Mouse (Mus musculus) embryo, embryonic 11.5 days (tissue): ENCODE measurements at regions not wholly inside any gene's neighbourhood (a gene's known extent, or its start where the extent isn't known, plus 50 kb on each side); places are given as distances from the start of the nearest gene placed in this dataset.

Source experiments
- DNase-seq: peaks from one replicate; pipeline ENCODE4 v3.0.0-alpha.2; 2012; ENCODE audit warnings: low read depth, low spot score

DNA sequence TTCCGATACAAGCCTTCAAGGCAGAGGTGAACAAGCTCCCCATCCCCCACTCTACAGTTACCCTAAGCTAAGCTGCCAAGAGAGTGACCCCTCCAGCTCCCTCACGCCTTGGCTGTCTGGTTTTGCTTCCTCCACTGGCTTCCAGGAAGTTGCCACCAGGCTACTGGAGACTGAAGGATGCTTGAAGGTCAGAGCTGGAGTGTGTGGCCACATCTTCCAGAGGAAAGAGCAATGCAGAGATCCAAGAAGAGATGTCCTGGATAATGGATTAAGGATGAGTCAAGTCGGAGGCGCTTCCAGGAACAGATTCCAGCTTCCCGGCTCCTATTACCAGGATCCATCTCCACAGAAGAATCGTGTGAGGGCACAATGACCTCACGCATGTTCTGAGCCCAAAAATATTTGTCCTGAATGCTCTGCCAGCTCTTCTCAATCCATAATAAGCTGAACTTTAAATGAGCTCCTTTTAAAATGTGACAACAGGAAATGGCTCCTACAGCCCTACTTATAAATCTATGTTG, 318.5 kb downstream of the Qk start:
- no peak for DNase-seq

DNA sequence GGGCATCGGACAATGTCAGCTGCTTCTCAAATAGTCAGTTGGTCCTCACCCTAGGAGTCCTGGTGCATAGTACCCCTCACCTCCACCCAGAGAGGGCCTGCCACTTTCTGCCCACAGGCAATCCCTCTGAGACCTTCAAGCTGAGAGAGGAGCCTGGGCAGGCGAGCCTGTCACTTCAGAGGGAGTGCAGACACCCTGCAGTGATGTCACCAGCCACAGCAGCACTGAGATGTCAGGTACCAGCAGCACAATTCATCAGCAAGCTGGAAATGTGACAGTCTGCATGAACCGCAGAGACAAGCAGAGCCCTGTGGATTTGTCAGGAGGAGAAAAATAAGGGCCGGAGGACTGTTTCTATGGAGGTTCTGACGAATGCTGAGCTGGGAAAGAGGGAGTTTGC, 324.3 kb downstream of the Qk start:
- no peak for DNase-seq

DNA sequence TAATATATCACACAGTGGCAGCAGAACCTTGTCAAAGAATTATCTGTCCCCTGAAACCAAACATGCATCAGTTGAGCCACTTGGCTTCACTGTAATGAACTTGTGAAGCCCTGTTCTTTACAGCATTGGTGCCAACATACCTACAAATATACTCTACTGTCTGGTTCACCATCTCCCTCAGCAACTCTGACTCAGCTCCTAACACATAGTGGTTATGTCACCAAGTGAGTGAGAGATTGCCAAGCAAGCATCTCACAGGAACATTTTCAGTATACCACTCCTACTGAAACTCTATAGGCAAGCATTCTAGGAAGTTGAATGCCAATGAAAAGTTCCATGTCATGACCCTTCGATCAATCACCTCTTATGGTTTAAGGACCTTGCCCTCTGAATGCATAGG, 321.2 kb upstream of the Pabpc6 start:
- no peak for DNase-seq

GRCm38 (mm10) chr17:9981273-9981672, 311.8 kb upstream of the Pabpc6 start:
- no peak for DNase-seq

GRCm38 (mm10) chr17:9976866-9977421, 307.4 kb upstream of the Pabpc6 start:
- no peak for DNase-seq

GRCm38 (mm10) chr17:9975995-9976394, 306.5 kb upstream of the Pabpc6 start:
- DNase-seq: no peak

- no peak for DNase-seq
Observed at GRCm38 (mm10) chr17:9975153-9975552, 305.6 kb upstream of the Pabpc6 start.

GRCm38 (mm10) chr17:9967988-9968387, 298.5 kb upstream of the Pabpc6 start:
- no peak for DNase-seq

DNA sequence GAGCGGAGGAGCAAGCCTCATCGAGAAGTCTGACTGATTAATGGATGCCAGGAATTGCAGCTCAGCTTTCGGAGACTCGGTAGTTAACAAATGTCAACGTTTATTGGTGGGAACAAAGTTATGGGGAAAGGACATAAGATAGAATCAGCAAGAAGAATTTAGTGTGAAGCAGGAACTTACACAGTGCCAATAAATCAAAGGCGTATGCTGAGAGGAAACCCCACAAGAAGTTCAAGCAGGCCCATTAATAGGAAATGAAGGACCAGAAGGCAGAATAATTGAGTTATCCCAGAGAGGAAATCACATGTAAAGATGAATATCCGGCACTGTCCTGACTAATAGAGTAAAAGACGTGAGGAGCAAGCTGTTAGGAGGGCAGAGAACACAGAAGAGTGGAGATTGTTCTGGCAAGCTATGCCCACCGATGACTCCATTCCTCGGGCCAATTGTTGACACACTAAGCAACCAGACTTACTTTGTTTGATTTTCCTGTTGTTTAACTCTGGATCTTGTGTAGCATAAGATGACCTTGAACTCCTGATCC, 293.4 kb upstream of the Pabpc6 start:
- no peak for DNase-seq

- DNase-seq: no peak
Observed at GRCm38 (mm10) chr17:9948985-9949667, 279.6 kb upstream of the Pabpc6 start.

DNA sequence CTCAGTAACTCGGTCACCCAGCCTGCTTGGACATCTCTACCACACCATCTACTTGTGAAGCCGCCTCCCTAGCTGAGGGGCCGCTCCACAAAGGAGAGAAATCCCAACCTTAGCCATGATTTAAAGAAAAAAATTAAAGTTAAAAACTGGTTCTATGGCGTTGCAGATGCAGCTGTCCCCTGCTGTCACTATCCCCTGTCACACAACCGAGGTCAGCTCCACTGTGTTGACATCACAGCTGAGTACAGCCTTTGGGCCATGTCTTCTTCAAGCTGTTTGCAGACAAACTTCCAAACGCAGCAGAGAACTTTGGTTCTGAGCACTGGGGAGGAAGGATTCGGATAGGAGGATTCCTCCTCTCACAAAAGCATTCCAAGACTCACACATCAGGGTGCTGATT, 278.1 kb upstream of the Pabpc6 start:
- DNase-seq: no peak

GRCm38 (mm10) chr17:9944513-9944912, 275.0 kb upstream of the Pabpc6 start:
- DNase-seq: no peak

DNA sequence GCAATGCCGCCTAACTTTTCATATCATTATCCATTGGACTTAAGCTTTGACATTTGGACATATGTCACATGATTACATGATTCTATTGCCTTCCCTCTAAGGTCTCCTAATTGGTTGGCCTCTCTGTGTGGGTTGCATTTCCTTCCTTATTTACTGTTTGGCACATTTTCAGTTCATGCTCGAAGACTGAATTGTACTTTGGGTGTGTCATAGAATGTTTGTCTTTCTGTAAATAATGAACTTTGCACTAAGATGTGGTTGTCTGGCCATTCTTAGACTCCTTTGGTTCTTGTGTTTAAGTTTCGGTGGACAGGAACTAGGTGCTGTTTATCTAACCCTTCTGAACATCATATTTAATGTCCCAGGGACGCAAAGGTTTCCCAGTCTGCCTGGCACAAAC, 272.7 kb upstream of the Pabpc6 start:
- DNase-seq: no peak

GRCm38 (mm10) chr17:9939576-9939975, 270.1 kb upstream of the Pabpc6 start:
- no peak for DNase-seq

- DNase-seq: no peak
Observed at GRCm38 (mm10) chr17:9938426-9938825, 268.9 kb upstream of the Pabpc6 start.

DNA sequence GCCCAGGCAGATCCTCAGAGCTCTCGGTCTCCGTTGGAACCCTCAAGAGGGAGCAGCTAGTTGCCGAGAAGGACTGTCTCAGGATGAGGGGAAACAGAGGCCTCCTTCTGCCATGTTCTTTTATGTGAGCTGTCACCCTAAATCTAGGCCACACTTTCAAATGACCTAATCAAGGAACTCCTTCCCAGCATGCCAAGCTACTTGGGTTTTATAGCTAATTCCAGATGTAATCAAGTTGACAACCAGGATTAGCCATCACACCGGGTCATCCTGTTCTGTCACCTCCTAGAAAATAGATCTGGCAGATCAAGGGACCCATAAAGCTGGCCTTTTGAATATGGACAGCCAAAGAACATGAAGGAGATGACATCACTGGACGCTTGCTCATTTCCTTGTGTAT, 267.7 kb upstream of the Pabpc6 start:
- no peak for DNase-seq

- no peak for DNase-seq
Observed at GRCm38 (mm10) chr17:9932186-9932585, 262.7 kb upstream of the Pabpc6 start.

GRCm38 (mm10) chr17:9931526-9931925, 262.0 kb upstream of the Pabpc6 start:
- DNase-seq: no peak

DNA sequence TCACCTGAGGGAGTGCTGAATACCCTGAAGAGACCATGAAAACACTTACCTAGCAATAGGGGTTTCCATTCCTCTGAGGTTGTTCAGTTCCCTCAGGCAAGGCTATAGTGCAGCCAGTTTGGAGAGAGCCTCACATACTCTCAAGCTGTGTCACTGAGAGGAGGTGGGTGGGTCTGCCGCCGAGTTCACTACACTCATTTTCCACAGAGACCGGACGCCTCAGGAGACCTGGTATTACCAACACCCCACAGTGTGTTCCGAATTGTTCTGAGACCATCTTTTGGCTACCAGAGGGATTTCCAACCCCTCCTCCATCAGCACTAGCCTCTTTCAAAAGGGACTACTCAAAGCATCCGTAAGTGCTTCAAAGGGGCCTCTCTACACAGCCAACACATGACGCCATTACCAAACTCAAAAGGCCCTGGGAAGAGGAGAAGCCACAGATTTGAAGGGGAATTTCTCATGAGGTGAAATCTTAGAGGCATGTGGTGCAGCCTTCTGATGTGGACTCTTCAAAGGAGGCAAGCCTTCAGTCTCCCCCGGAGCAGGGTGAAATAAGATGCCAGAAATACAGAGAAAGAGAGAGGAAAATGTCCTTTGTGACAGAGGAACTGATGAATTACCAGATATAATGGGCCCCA, 260.1 kb upstream of the Pabpc6 start:
- no peak for DNase-seq

- DNase-seq: no peak
Observed at GRCm38 (mm10) chr17:9927724-9928123, 258.2 kb upstream of the Pabpc6 start.

- DNase-seq: no peak
Observed at GRCm38 (mm10) chr17:9926308-9926707, 256.8 kb upstream of the Pabpc6 start.

GRCm38 (mm10) chr17:9921326-9921725, 251.8 kb upstream of the Pabpc6 start:
- no peak for DNase-seq

GRCm38 (mm10) chr17:9917031-9917430, 247.5 kb upstream of the Pabpc6 start:
- no peak for DNase-seq
